Mouse (Mus musculus): ENCODE measurements around the gene Mrpl40.
"Not testable (repeated sequence)": the region's sequence is repeated elsewhere in the genome, so short reads cannot be mapped to it uniquely, and the experiment has no call there.

Gene Mrpl40

GRCm38 (mm10) chr16:18876442-18877308 lies at the start of gene Mrpl40, which contains the start of gene Hira:
Gene Mrpl40 (minus strand): TSS chr16:18876862.
Gene Hira (plus strand): TSS chr16:18877037.
- DNase-seq, result peak; percentile 94

GRCm38 (mm10) chr16:18921771-18922170 lies 45.1 kb upstream of the Mrpl40 start:
- DNase-seq, result no peak

- no peak for DNase-seq
Observed at GRCm38 (mm10) chr16:18916064-18916463, 39.4 kb upstream of the Mrpl40 start.

- DNase-seq, result no peak
Observed at GRCm38 (mm10) chr16:18905648-18906047, 29.0 kb upstream of the Mrpl40 start.

- DNase-seq, result no peak
Observed at GRCm38 (mm10) chr16:18896429-18896828, 19.8 kb upstream of the Mrpl40 start.

- DNase-seq, result no peak
Observed at GRCm38 (mm10) chr16:18895249-18895648, 18.6 kb upstream of the Mrpl40 start.

GRCm38 (mm10) chr16:18893840-18894372 lies 17.2 kb upstream of the Mrpl40 start:
- DNase-seq, result no peak

- DNase-seq, result no peak
Observed at GRCm38 (mm10) chr16:18884044-18884443, 7.4 kb upstream of the Mrpl40 start.

- DNase-seq, result peak; percentile 3
Observed at GRCm38 (mm10) chr16:18878091-18878720, 1.5 kb upstream of the Mrpl40 start.

GRCm38 (mm10) chr16:18877386-18878090 lies 876 bp upstream of the Mrpl40 start:
- DNase-seq, result peak; percentile 46

- DNase-seq, result no peak
Observed at GRCm38 (mm10) chr16:18876091-18876441, 596 bp downstream of the Mrpl40 start.

GRCm38 (mm10) chr16:18870495-18870894 lies 6.2 kb downstream of the Mrpl40 start:
- not testable (repeated sequence) for DNase-seq

- DNase-seq, result no peak
Observed at GRCm38 (mm10) chr16:18860186-18860585, 16.5 kb downstream of the Mrpl40 start.

GRCm38 (mm10) chr16:18858551-18858950 lies 18.1 kb downstream of the Mrpl40 start:
- DNase-seq, result peak; percentile 41

- DNase-seq, result not testable (repeated sequence)
Observed at GRCm38 (mm10) chr16:18849521-18850190, 27.0 kb downstream of the Mrpl40 start.

- no peak for DNase-seq
Observed at GRCm38 (mm10) chr16:18846301-18846820, 30.3 kb downstream of the Mrpl40 start.

- DNase-seq, result no peak
Observed at GRCm38 (mm10) chr16:18838346-18838745, 38.3 kb downstream of the Mrpl40 start.

GRCm38 (mm10) chr16:18836468-18837208 lies 40.0 kb downstream of the Mrpl40 start, which contains the start of the genes 2510002D24Rik and Gm28539:
Gene 2510002D24Rik (plus strand): TSS chr16:18836578.
Gene Gm28539 (plus strand): TSS chr16:18836584.
- peak; percentile 95 for DNase-seq

- DNase-seq, result no peak
Observed at GRCm38 (mm10) chr16:18836073-18836467, 40.6 kb downstream of the Mrpl40 start.

- DNase-seq, result no peak
Observed at GRCm38 (mm10) chr16:18833486-18833885, 43.2 kb downstream of the Mrpl40 start.

GRCm38 (mm10) chr16:18829102-18829501 lies 47.6 kb downstream of the Mrpl40 start:
- no peak for DNase-seq
